Mouse (Mus musculus) cerebellum, postnatal 4 days (tissue): Measurements from ENCODE around the gene Hist1h2an.

Experiments used
- DNase-seq, 2 experiments: peaks; one replicate each; pipeline ENCODE4 v3.0.0; 2022; ENCODE audit warnings: low spot score in 2 of 2, mixed read lengths in 1 of 2

Hist1h2an gene

GRCm38 (mm10) chr13:21783255-21783617 is 3.8 kb downstream of the Hist1h2an start, which contains the start of gene Hist1h3i:
Gene Hist1h3i (minus strand): TSS chr13:21783370.
- DNase-seq, result peak in 1 of 2 experiments; percentile 42

GRCm38 (mm10) chr13:21782361-21783254 is 4.4 kb downstream of the Hist1h2an start:
- DNase-seq, result peak in 1 of 2 experiments; percentile 15

GRCm38 (mm10) chr13:21781639-21782038 is 5.4 kb downstream of the Hist1h2an start:
- no peak for DNase-seq

- no peak for DNase-seq
Observed at GRCm38 (mm10) chr13:21781021-21781555, 5.9 kb downstream of the Hist1h2an start.

GRCm38 (mm10) chr13:21779767-21780731 is 7.0 kb downstream of the Hist1h2an start, which contains the start of gene Hist1h1b:
Gene Hist1h1b (minus strand): TSS chr13:21780625.
- peak; percentile 24 to 49 for DNase-seq

GRCm38 (mm10) chr13:21778814-21779766 is 7.9 kb downstream of the Hist1h2an start:
- peak; percentile 28 to 56 for DNase-seq

GRCm38 (mm10) chr13:21755707-21756106 is 31.3 kb downstream of the Hist1h2an start:
- DNase-seq, result no peak

- peak in 1 of 2 experiments; percentile 21 for DNase-seq
Observed at GRCm38 (mm10) chr13:21754294-21755001, 32.6 kb downstream of the Hist1h2an start.

- DNase-seq, result peak in 1 of 2 experiments; percentile 47
Observed at GRCm38 (mm10) chr13:21753524-21754285, 33.3 kb downstream of the Hist1h2an start, which contains the start of the genes Hist1h2ak and Hist1h2bn. Gene Hist1h2ak (minus strand): TSS chr13:21753827. Gene Hist1h2bn (plus strand): TSS chr13:21754123.

- DNase-seq, result no peak
Observed at GRCm38 (mm10) chr13:21753051-21753523, 33.9 kb downstream of the Hist1h2an start.

- no peak for DNase-seq
Observed at GRCm38 (mm10) chr13:21752356-21752755, 34.7 kb downstream of the Hist1h2an start.

GRCm38 (mm10) chr13:21751827-21752226 is 35.2 kb downstream of the Hist1h2an start:
- DNase-seq, result no peak

GRCm38 (mm10) chr13:21751417-21751816 is 35.6 kb downstream of the Hist1h2an start:
- DNase-seq, result no peak

- DNase-seq, result peak; percentile 92 to 95
Observed at GRCm38 (mm10) chr13:21750159-21751017, 36.6 kb downstream of the Hist1h2an start, which contains the start of gene Hist1h4k. Gene Hist1h4k (minus strand): TSS chr13:21750505.

GRCm38 (mm10) chr13:21749387-21750158 is 37.4 kb downstream of the Hist1h2an start:
- no peak for DNase-seq

- DNase-seq, result no peak
Observed at GRCm38 (mm10) chr13:21745006-21745405, 42.0 kb downstream of the Hist1h2an start.
